Mouse (Mus musculus): Measurements from ENCODE around the gene Rps21. TPM values are rescaled to one million over a fixed set of nuclear protein-coding genes. Genes with fewer than 3 reads are reported as not detected.

The Rps21 gene
- polyA plus RNA-seq, 1 experiment from 2014 or later = 852 TPM

DNA sequence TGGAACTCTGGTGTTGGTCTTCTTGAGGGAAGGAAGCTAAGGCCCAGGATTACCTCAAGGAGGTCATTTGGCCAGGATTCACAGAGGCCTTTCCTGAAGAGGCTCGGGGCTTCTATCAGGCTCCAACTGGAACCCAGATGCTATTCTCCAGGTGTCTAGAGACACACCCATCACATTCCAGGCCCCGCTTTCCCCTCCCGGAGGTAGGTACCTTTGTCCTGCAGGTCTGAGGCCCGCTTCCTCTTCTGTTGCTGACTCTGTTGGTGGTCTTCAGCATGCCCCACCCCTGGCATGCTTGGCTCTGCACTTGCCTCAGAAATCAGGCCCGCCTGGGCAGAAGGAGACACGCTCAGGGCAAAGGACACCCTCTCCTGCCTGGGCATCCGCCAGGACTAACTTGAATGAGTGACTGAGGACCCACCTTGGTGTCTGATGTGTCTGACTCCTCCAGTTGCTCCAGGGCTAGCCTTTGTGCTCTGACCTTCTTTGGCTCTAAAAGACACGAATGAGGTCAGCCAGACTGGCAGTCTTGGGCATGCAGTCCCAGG is 20.7 kb downstream of the Rps21 start:
- Histone ChIP-seq H3K27me3 (replicated peaks; ENCODE audit: control insufficient read depth, insufficient read depth, low read length) (no peaks in the 10 kb centered on the region), H3K27ac (ENCODE audit: low read depth, low read length) (no peak overlapping the region), H3K4me2 (no peak overlapping the region), H3K4me1 (replicated peaks; ENCODE audit: control insufficient read depth, insufficient read depth, low read length) (peaks cover 25% of the 10 kb centered on the region), H3K9me3 (ENCODE audit: control insufficient read depth, low read length) (no peaks in the 10 kb centered on the region), H3K9ac (ENCODE audit: low read depth, low read length) (no peak overlapping the region), H3K4me3 (ENCODE audit: low read depth, low read length) (no peak overlapping the region), H3K36me3 (ENCODE audit: control insufficient read depth, insufficient read depth, low read length) (no peaks in the 10 kb centered on the region)
- DNase-seq (ENCODE audit: low spot score) (no peak), ATAC-seq (replicated peaks; ENCODE audit: low FRiP score) (no peak)
- 70% methylated on average over 8 of the region's 8 CpGs for whole genome bisulfite sequencing

DNA sequence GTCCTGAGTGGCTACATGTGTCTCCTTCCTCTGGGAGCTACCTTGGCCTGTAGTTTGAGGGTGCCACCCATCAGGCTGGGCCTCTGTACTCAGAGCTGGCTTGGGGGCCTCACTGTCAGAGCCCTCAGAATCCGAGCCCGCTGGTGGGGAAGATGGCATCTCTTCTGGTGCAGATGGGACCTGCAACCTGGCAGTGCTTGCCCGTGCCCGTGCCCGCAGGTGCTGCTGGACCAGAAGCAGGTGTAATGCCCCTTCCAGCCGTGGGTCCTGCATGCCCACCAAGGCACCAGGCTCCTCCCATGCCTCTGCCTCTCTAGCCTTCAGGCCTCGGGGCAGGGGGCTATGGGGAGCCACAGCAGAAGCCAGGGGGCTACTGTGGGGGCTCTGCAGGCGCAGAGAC is 22.1 kb downstream of the Rps21 start:
- ATAC-seq (replicated peaks; ENCODE audit: low FRiP score) = no peak

DNA sequence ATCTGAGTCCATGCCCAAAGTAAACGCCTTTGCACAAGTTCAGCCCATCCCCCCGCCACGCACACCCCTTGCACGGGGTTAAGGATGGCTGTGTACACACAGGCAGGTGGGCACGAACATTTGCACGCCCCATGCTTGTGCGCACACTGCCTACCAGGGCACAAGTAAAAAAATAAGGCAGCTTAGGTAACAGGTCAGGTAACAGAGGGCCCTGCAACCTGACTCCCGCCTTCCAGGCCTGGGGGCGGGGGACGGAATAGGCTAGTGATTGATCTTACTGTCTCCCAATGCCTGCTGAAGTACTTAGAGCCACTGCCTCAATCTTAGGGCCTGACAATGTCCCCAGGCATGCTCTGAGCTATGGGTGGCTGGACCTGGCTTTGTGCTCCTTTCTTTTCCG is 31.8 kb downstream of the Rps21 start:
- Histone ChIP-seq H3K9me3 (ENCODE audit: control insufficient read depth, low read length) (no peaks in the 10 kb centered on the region), H3K4me3 (ENCODE audit: low read depth, low read length) (no peak overlapping the region), H3K27me3 (replicated peaks; ENCODE audit: control insufficient read depth, insufficient read depth, low read length) (no peaks in the 10 kb centered on the region), H3K4me1 (replicated peaks; ENCODE audit: control insufficient read depth, insufficient read depth, low read length) (peaks cover 5% of the 10 kb centered on the region; the same call in 1 of the 2 replicates), H3K36me3 (ENCODE audit: control insufficient read depth, insufficient read depth, low read length) (no peaks in the 10 kb centered on the region), H3K27ac (ENCODE audit: low read depth, low read length) (no peak overlapping the region), H3K9ac (ENCODE audit: low read depth, low read length) (no peak overlapping the region), H3K4me2 (no peak overlapping the region)
- WGBS = 49% methylated on average over 11 of the region's 11 CpGs
- ATAC-seq (replicated peaks; ENCODE audit: low FRiP score) (no peak), DNase-seq (ENCODE audit: low spot score) (no peak)

More for the DNA sequence above, 22.1 kb downstream of the Rps21 start:
- Histone ChIP-seq H3K9me3 (ENCODE audit: control insufficient read depth, low read length) (no peaks in the 10 kb centered on the region), H3K4me1 (replicated peaks; ENCODE audit: control insufficient read depth, insufficient read depth, low read length) (peaks cover 21% of the 10 kb centered on the region), H3K9ac (ENCODE audit: low read depth, low read length) (no peak overlapping the region), H3K4me2 (no peak overlapping the region), H3K27me3 (replicated peaks; ENCODE audit: control insufficient read depth, insufficient read depth, low read length) (no peaks in the 10 kb centered on the region), H3K36me3 (ENCODE audit: control insufficient read depth, insufficient read depth, low read length) (no peaks in the 10 kb centered on the region), H3K27ac (ENCODE audit: low read depth, low read length) (no peak overlapping the region), H3K4me3 (ENCODE audit: low read depth, low read length) (no peak overlapping the region)
- 78% methylated on average over 8 of the region's 8 CpGs for WGBS
- DNase-seq (ENCODE audit: low spot score) = no peak

DNA sequence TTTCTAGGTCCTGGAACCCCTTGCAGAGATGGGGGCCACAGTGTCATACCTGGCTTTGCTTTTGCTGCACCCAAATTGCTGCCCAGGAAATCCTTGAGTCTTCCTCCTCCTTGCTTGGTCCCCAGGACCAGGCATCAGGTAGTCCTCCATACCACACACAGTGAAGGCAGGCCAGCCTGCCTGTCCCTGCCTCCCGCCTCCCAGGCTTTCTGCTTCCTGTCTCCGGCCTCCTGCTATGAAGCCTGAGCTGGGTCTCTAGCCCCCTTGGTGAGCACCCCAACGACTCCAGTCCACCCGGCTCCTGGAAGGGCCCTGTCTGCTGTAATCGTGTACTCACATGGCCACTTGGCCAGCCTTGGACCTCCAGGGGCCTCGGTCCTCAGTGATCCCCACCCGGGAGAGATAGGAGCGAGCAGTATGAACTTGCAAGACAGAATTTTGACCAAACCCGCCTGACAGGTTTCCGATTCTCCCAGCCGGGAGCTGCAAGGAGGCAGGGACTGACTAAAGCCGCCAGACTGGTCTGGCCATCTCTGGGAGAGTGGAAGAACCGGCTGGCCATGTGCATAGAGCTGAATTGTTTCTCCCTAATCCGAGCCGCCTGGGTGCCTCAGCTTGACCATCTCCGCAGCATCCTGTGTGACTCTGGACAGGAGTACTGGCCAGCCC is 32.4 kb downstream of the Rps21 start, which contains the start of gene Rbbp8nl:
Gene Rbbp8nl, minus strand, starts transcription at position 440 of the 669 bp plus-strand sequence.
- no peak within 1 kb of the TSS for H3K27ac ChIP-seq (ENCODE audit: low read depth, low read length)
- H3K9ac ChIP-seq (ENCODE audit: low read depth, low read length) = no peak within 1 kb of the TSS
- no peak within 1 kb of the TSS for H3K4me2 ChIP-seq
- no peaks in the 10 kb centered on the region for H3K9me3 ChIP-seq (ENCODE audit: control insufficient read depth, low read length)
- WGBS = 39% methylated on average over 16 of the region's 16 CpGs
- no peaks in the 10 kb centered on the region for H3K27me3 ChIP-seq (replicated peaks; ENCODE audit: control insufficient read depth, insufficient read depth, low read length)
- DNase-seq (ENCODE audit: low spot score) (no peak), ATAC-seq (replicated peaks; ENCODE audit: low FRiP score) (no peak)
- no peak within 1 kb of the TSS for H3K4me3 ChIP-seq (ENCODE audit: low read depth, low read length)
- H3K36me3 ChIP-seq (ENCODE audit: control insufficient read depth, insufficient read depth, low read length) = no peaks in the 10 kb centered on the region
- H3K4me1 ChIP-seq (replicated peaks; ENCODE audit: control insufficient read depth, insufficient read depth, low read length) = peaks cover 7% of the 10 kb centered on the region; the same call in 1 of the 2 replicates

DNA sequence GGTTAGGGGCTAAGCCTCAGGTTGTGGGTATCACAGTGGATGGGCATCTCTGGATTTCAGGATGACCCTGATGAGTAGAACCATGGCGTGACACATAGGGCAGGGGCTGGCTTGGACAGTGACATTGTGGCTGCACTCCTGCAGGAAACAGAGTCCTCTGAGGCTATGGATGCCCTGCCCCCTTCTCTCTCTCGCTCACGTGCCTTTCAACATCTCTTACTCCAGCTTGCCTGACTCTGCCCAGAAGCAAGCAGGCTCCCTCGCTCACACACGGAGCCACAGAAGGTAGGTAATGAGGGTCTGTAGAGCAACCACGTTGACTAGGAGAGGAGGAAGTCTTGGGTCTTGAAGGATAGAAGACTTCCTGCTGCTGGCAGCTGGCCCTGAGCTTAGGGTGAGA is 33.3 kb downstream of the Rps21 start:
- H3K36me3 ChIP-seq (ENCODE audit: control insufficient read depth, insufficient read depth, low read length) = no peaks in the 10 kb centered on the region
- H3K9ac ChIP-seq (ENCODE audit: low read depth, low read length) = no peak overlapping the region
- no peak overlapping the region for H3K27ac ChIP-seq (ENCODE audit: low read depth, low read length)
- H3K4me2 ChIP-seq = no peak overlapping the region
- no peaks in the 10 kb centered on the region for H3K9me3 ChIP-seq (ENCODE audit: control insufficient read depth, low read length)
- DNase-seq (ENCODE audit: low spot score) (no peak), ATAC-seq (replicated peaks; ENCODE audit: low FRiP score) (no peak)
- H3K27me3 ChIP-seq (replicated peaks; ENCODE audit: control insufficient read depth, insufficient read depth, low read length) = no peaks in the 10 kb centered on the region
- no peak overlapping the region for H3K4me3 ChIP-seq (ENCODE audit: low read depth, low read length)
- H3K4me1 ChIP-seq (replicated peaks; ENCODE audit: control insufficient read depth, insufficient read depth, low read length) = peaks cover 8% of the 10 kb centered on the region; the same call in 1 of the 2 replicates
- 41% methylated on average over 6 of the region's 6 CpGs for WGBS

DNA sequence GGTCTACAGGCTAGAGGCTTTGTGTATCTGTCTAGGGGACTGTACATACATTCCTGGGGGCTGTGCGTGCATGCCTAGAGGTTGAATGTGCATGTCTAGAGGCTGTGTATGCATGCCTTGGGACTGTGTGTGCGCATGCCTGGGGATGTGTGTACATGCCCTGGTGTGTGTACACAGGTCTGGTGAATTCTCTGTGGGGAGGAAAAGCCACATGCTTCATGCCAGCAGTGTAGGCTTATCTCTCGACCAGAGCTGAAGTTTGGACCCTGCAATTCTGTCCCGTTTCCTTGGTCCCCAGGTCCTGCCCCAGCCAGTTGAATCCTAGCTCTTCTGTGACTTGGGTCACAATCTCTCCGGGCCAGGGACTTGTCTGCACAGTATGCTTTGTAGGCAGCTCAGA is 34.4 kb downstream of the Rps21 start:
- 59% methylated on average over 5 of the region's 5 CpGs for WGBS
- Histone ChIP-seq H3K36me3 (ENCODE audit: control insufficient read depth, insufficient read depth, low read length) (no peaks in the 10 kb centered on the region), H3K9me3 (ENCODE audit: control insufficient read depth, low read length) (no peaks in the 10 kb centered on the region), H3K9ac (ENCODE audit: low read depth, low read length) (no peak overlapping the region), H3K27me3 (replicated peaks; ENCODE audit: control insufficient read depth, insufficient read depth, low read length) (no peaks in the 10 kb centered on the region), H3K4me3 (ENCODE audit: low read depth, low read length) (no peak overlapping the region), H3K4me2 (no peak overlapping the region), H3K4me1 (replicated peaks; ENCODE audit: control insufficient read depth, insufficient read depth, low read length) (peaks cover 8% of the 10 kb centered on the region; the same call in 1 of the 2 replicates), H3K27ac (ENCODE audit: low read depth, low read length) (no peak overlapping the region)
- DNase-seq (ENCODE audit: low spot score) (no peak), ATAC-seq (replicated peaks; ENCODE audit: low FRiP score) (no peak)

DNA sequence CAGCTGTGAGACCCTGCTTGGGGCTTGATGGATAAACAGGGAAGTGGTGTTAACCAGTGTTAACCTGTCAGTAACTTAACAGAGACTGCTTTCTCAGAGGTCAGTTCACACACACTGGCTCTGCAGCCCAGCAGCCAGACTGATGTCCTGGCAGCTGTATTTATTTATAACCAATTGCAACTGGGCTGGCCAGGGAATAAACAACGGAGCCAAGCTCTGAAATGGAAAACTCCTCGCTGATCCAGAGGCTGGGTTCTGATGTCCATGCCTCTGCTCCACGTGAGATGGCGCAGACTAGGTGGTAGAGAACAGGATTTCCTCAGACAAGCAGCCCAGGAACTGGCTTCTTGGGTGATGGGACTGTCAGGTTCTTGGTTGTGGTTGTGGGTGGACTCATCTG is 34.8 kb downstream of the Rps21 start:
- H3K4me2 ChIP-seq = no peak overlapping the region
- no peak for DNase-seq (ENCODE audit: low spot score)
- H3K9ac ChIP-seq (ENCODE audit: low read depth, low read length) = no peak overlapping the region
- 63% methylated on average over 4 of the region's 4 CpGs for WGBS
- no peak overlapping the region for H3K27ac ChIP-seq (ENCODE audit: low read depth, low read length)
- H3K9me3 ChIP-seq (ENCODE audit: control insufficient read depth, low read length) = no peaks in the 10 kb centered on the region
- H3K36me3 ChIP-seq (ENCODE audit: control insufficient read depth, insufficient read depth, low read length) = no peaks in the 10 kb centered on the region
- ATAC-seq (replicated peaks; ENCODE audit: low FRiP score) = no peak
- peaks cover 8% of the 10 kb centered on the region; the same call in 1 of the 2 replicates for H3K4me1 ChIP-seq (replicated peaks; ENCODE audit: control insufficient read depth, insufficient read depth, low read length)
- H3K27me3 ChIP-seq (replicated peaks; ENCODE audit: control insufficient read depth, insufficient read depth, low read length) = no peaks in the 10 kb centered on the region
- H3K4me3 ChIP-seq (ENCODE audit: low read depth, low read length) = no peak overlapping the region

DNA sequence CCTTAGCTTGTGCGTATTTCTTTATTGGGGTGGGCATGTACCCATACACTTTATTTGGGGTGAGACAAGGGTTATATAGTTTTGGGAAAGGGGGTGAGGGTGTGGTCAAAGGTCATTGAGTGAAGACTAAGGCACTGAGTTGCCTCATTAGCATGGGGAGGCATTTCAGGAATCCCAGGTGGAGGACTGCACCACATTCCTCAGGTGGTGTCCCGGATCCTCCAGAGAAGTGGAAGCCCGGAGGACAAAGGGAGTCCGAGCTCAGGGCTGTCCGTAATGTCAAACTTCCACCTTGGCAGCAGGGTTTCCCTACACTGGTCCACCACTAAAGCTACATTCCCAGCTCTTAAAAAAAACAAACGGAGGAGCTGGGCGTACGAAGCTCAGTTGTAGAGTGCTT is 35.7 kb downstream of the Rps21 start:
- no peaks in the 10 kb centered on the region for H3K9me3 ChIP-seq (ENCODE audit: control insufficient read depth, low read length)

DNA sequence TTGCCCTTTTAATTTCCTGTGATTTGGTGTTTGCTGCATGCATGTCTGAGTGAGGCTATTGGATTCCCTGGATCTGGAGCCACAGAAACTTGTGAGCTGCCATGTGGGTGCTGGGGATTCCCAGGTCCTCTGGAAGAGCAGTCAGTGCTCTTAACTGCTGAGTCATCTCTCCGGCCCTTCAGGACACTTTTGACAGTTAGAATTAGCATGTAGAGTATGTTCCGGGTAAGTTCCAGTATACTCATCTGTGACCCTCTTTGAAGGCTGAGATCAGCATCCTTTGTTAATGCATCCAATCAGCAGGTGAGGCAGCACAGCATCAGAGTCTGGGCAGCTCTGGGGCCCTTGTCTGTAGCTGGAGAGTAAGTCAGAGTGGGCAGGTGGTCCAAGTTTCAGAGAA is 43.1 kb downstream of the Rps21 start:
- Histone ChIP-seq H3K9me3 (ENCODE audit: control insufficient read depth, low read length) (no peaks in the 10 kb centered on the region), H3K27me3 (replicated peaks; ENCODE audit: control insufficient read depth, insufficient read depth, low read length) (no peaks in the 10 kb centered on the region), H3K4me3 (ENCODE audit: low read depth, low read length) (no peak overlapping the region), H3K9ac (ENCODE audit: low read depth, low read length) (no peak overlapping the region), H3K4me2 (no peak overlapping the region), H3K36me3 (ENCODE audit: control insufficient read depth, insufficient read depth, low read length) (no peaks in the 10 kb centered on the region), H3K27ac (ENCODE audit: low read depth, low read length) (no peak overlapping the region), H3K4me1 (replicated peaks; ENCODE audit: control insufficient read depth, insufficient read depth, low read length) (peaks cover 13% of the 10 kb centered on the region)
- ATAC-seq (replicated peaks; ENCODE audit: low FRiP score) (no peak), DNase-seq (ENCODE audit: low spot score) (no peak)
- 43% methylated on average over 2 of the region's 2 CpGs for WGBS

More for the DNA sequence above, 35.7 kb downstream of the Rps21 start:
- Histone ChIP-seq H3K9ac (ENCODE audit: low read depth, low read length) (no peak overlapping the region), H3K4me2 (no peak overlapping the region), H3K27ac (ENCODE audit: low read depth, low read length) (no peak overlapping the region), H3K36me3 (ENCODE audit: control insufficient read depth, insufficient read depth, low read length) (no peaks in the 10 kb centered on the region), H3K4me1 (replicated peaks; ENCODE audit: control insufficient read depth, insufficient read depth, low read length) (peaks cover 8% of the 10 kb centered on the region; the same call in 1 of the 2 replicates), H3K4me3 (ENCODE audit: low read depth, low read length) (no peak overlapping the region), H3K27me3 (replicated peaks; ENCODE audit: control insufficient read depth, insufficient read depth, low read length) (no peaks in the 10 kb centered on the region)
- ATAC-seq (replicated peaks; ENCODE audit: low FRiP score) (no peak), DNase-seq (ENCODE audit: low spot score) (no peak)
- 69% methylated on average over 8 of the region's 8 CpGs for WGBS

All from liver, embryonic 11.5 days (tissue).